In the genomic region with DNA sequence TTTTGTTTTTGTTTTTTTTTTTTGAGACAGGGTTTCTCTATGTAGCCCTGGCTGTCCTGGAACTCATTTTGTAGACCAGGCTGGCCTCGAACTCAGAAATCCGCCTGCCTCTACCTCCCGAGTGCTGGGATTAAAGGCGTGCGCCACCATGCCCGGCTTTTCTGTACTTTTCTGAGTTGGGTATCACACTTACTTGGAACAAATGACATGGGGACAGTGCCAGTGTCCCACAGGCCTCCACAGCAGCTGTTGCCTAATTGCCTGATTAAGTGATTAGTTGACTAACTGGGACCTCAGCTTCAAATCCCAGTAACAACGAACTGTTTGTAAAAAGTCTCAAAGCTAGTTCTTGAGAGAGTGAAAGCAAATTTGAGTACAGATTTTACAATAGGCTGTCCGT, we compare ENCODE assay signal across 14 mouse cellular contexts. TPM values are rescaled to one million over a fixed set of nuclear protein-coding genes. Genes with fewer than 3 reads are reported as not detected.
A peak's percentile ranks its signal among the peaks of the same experiment; 100 is the strongest.
DNase-seq lines count a peak whose midpoint lies in the region; ATAC-seq and TF ChIP-seq lines count a peak whose summit lies in the region.
"Not testable (repeated sequence)": the region's sequence is repeated elsewhere in the genome, so short reads cannot be mapped to it uniquely, and the experiment has no call there.
"Had no signal": no experiment of that assay in that cellular context is flagged by ENCODE, and none has a peak within 500 bp of the region (broad histone marks: within the 10 kb centered on the region; RNA-seq: fewer than 3 reads in every experiment).

No protein-coding gene starts in this region.

- TF ChIP-seq POLR2A in brain, embryonic 14.5 days (IDR thresholded peaks at IDR 0.05; ENCODE audit: borderline replicate concordance, extremely low read depth, insufficient read depth, insufficient read length, poor library complexity, severe bottlenecking): not testable (repeated sequence)

- H3K27me3 ChIP-seq in embryonic facial prominence, embryonic 14.5 days (replicated peaks; ENCODE audit: control insufficient read depth, insufficient read depth, low read length): not testable (repeated sequence)

- H3K36me3 ChIP-seq in embryonic facial prominence, embryonic 14.5 days (ENCODE audit: control insufficient read depth, insufficient read depth, low read length): not testable (repeated sequence)

- WGBS in embryonic facial prominence, embryonic 14.5 days: 75% methylated on average over 8 of the region's 8 CpGs

- H3K4me1 ChIP-seq in embryonic facial prominence, embryonic 14.5 days (ENCODE audit: control insufficient read depth, insufficient read depth, low read length): not testable (repeated sequence)

- H3K9ac ChIP-seq in embryonic facial prominence, embryonic 14.5 days (ENCODE audit: low read depth, low read length): not testable (repeated sequence)

- DNase-seq in brain, embryonic 14.5 days (ENCODE audit: low read depth): peak; percentile 48
- DNase-seq in cerebellum, postnatal 10 days: peak; percentile 30 to 56
- peak; percentile 9 for DNase-seq in embryonic facial prominence, embryonic 14.5 days (ENCODE audit: low spot score)
- DNase-seq in heart, adult 11 months: peak; percentile 78
- peak; percentile 5 for DNase-seq in induced T-regulatory cell, adult 2 months (ENCODE audit: low read depth)
- DNase-seq in left cerebral cortex, postnatal 4 days: peak; percentile 13
- peak; percentile 45 for DNase-seq in retina, postnatal 1 day

- H3K4me3 ChIP-seq in embryonic facial prominence, embryonic 14.5 days (ENCODE audit: low read depth, low read length): not testable (repeated sequence)

- H3K4me2 ChIP-seq in embryonic facial prominence, embryonic 14.5 days (ENCODE audit: low read depth, low read length): not testable (repeated sequence)

- ATAC-seq in embryonic facial prominence, embryonic 14.5 days (ENCODE audit: low read depth): not testable (repeated sequence)

- TF ChIP-seq CTCF in brain, embryonic 14.5 days (IDR thresholded peaks at IDR 0.05; ENCODE audit: borderline replicate concordance, extremely low read depth, insufficient read depth, insufficient read length): not testable (repeated sequence)

- not testable (repeated sequence) for H3K27ac ChIP-seq in embryonic facial prominence, embryonic 14.5 days (replicated peaks; ENCODE audit: low read depth, low read length)

- intact Hi-C loops in left cerebral cortex, postnatal 4 days (cut with DNase I): not testable (repeated sequence)

- not testable (repeated sequence) for H3K9me3 ChIP-seq in embryonic facial prominence, embryonic 14.5 days (ENCODE audit: control insufficient read depth, low read length)

RNA-seq across cellular contexts. Expression of a gene that starts 30.1 kb away (rescaled TPM):
- polyA plus RNA-seq in brain, embryonic 14.5 days (2012; rRNA removed): 65.4 and 69.4 TPM in 2 replicates
- 0.77 and 1.3 TPM in 2 replicates for polyA plus RNA-seq in embryonic facial prominence, embryonic 14.5 days (2014; fragmentation: Nextera tagmentation; extraction: Ambion mirVana)
- 10 to 100 TPM; 35.7 to 37.7 TPM for total RNA-seq in left cerebral cortex, postnatal 4 days (2021)
- total RNA-seq: CH12.LX, MEL had no signal
- polyA plus RNA-seq: activated CD4-positive, CD25-positive, alpha-beta regulatory T cell, adult 4 months; C2C12; CD4-positive, CD25-positive, alpha-beta regulatory T cell, adult 4 months; G1E; Patski had no signal

RNA-seq across cellular contexts. Expression of a gene that starts 44.5 kb away (rescaled TPM):
- polyA plus RNA-seq in brain, embryonic 14.5 days (2012; rRNA removed): 47.2 and 50.9 TPM in 2 replicates
- polyA plus RNA-seq in embryonic facial prominence, embryonic 14.5 days (2014; fragmentation: Nextera tagmentation; extraction: Ambion mirVana): 30.6 and 32.5 TPM in 2 replicates
- total RNA-seq in left cerebral cortex, postnatal 4 days (2021): 10 to 100 TPM; 38.0 to 40.7 TPM

Comparison
In these comparisons a context has a peak if more than half of its experiments do, and no peak if none do; other contexts are left out.
1. DNase-seq: peak in every context shown above with its lines; median percentile 78 in heart, adult 11 months; 48 in brain, embryonic 14.5 days; 45 in retina, postnatal 1 day; 43 in cerebellum, postnatal 10 days; 13 in left cerebral cortex, postnatal 4 days; 9 in embryonic facial prominence, embryonic 14.5 days; 5 in induced T-regulatory cell, adult 2 months.
2. RNA of a gene that starts 30.1 kb away (polyA plus RNA-seq): 65.4 to 69.4 TPM in brain, embryonic 14.5 days; 0.77 to 1.3 TPM in embryonic facial prominence, embryonic 14.5 days; every median in the first group is over 10 times any median in the second.